Mouse (Mus musculus) midbrain, embryonic 11.5 days (tissue): ENCODE measurements around the gene Prdm16. TPM values are rescaled to one million over a fixed set of nuclear protein-coding genes. Genes with fewer than 3 reads are reported as not detected.
A peak's percentile ranks its signal among the peaks of the same experiment; 100 is the strongest.

Source experiments
- ATAC-seq: fragments of 200-750 bp; cut with Nextera tagmentation; 2 replicates; pipeline ENCODE4 v1.8.0; 2017; ENCODE audit warnings: moderate TSS enrichment, moderate library complexity; ENCODE audit not compliant: low FRiP score
- DNase-seq: peaks from one replicate; pipeline ENCODE4 v3.0.0; 2015; ENCODE audit warnings: low spot score; ENCODE audit errors: missing footprints
- H3K27ac ChIP-seq: fragments of 300-500 bp; sonication (generic); 2 replicates; pipeline ENCODE4 v1.5.1; 2014; ENCODE audit warnings: low read depth, low read length
- H3K27me3 ChIP-seq: fragments of 300-500 bp; sonication (generic); 2 replicates; pipeline ENCODE4 v1.6.1; 2014; ENCODE audit warnings: mild to moderate bottlenecking, low read length, moderate library complexity, mixed read lengths; ENCODE audit not compliant: control insufficient read depth, insufficient read depth
- H3K36me3 ChIP-seq: fragments of 300-500 bp; sonication (generic); 2 replicates; pipeline ENCODE4 v1.6.1; 2014; ENCODE audit warnings: mild to moderate bottlenecking, low read length, moderate library complexity, mixed read lengths; ENCODE audit not compliant: control insufficient read depth, insufficient read depth
- H3K4me1 ChIP-seq: fragments of 300-500 bp; sonication (generic); 2 replicates; pipeline ENCODE4 v1.6.1; 2014; ENCODE audit warnings: low read length; ENCODE audit not compliant: control insufficient read depth, insufficient read depth
- H3K4me2 ChIP-seq: fragments of 300-500 bp; sonication (generic); 2 replicates; pipeline ENCODE4 v1.6.1; 2014; ENCODE audit warnings: mild to moderate bottlenecking, moderate library complexity
- H3K4me3 ChIP-seq: fragments of 300-500 bp; sonication (generic); 2 replicates; pipeline ENCODE4 v1.5.1; 2014; ENCODE audit warnings: low read depth, low read length
- H3K9ac ChIP-seq: fragments of 300-500 bp; sonication (generic); 2 replicates; pipeline ENCODE4 v1.6.1; 2014; ENCODE audit warnings: low read length
- H3K9me3 ChIP-seq: fragments of 300-500 bp; sonication (generic); 2 replicates; pipeline ENCODE4 v1.6.1; 2016; ENCODE audit warnings: low read length; ENCODE audit not compliant: control insufficient read depth
- WGBS: fragments of 180-500 bp; shearing (Covaris S2); extraction: QIAGEN DNeasy Blood & Tissue Kit; methylation state at CpG from one replicate; pipeline ENCODE4 v1.1.7; 2014; 5-methylcytosine and 5-hydroxymethylcytosine counted together
- polyA plus RNA-seq: library from polyadenylated mRNA; unstranded; fragments of >200 nt; fragmentation: Nextera tagmentation; extraction: Ambion mirVana; gene quantifications from 2 replicates; pipeline ENCODE4 v1.2.1, GENCODE M21; 2014

Prdm16 gene
- polyA plus RNA-seq, 1 experiment from 2014 or later = 8.0 TPM

- Histone ChIP-seq H3K27me3 (peaks cover 14% of the 10 kb centered on the region; the same call in 1 of the 2 replicates), H3K9me3 (no peaks in the 10 kb centered on the region), H3K36me3 (no peaks in the 10 kb centered on the region), H3K4me2 (no peak overlapping the region), H3K4me3 (no peak overlapping the region), H3K9ac (no peak overlapping the region), H3K27ac (no peak overlapping the region), H3K4me1 (peaks cover 23% of the 10 kb centered on the region)
- DNase-seq (no peak), ATAC-seq (no peak)
- 74% methylated on average over 9 of the region's 9 CpGs for WGBS
These were observed 94.9 kb downstream of the Prdm16 start for GRCm38 (mm10) chr4:154541632-154542276.

DNA sequence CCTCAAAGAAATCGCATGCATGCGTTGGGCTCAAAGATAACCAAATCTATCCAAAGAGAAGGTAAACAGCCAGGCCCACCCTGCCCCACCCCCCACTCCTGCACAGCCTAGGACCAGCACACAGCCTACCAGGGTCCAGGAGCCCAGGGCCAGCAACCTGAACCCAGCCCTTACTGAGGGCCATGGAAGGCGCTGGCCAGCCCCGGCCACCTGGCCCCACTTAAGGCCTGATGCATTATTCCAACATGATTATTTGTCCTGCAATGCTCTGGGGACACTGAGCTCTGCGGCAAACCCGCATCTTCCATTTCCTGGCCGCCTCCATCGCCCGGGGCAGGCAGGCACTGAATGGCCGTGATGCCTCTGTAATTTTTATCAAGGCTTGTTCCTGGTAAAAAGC lies 96.0 kb downstream of the Prdm16 start:
- H3K27me3 ChIP-seq = peaks cover 11% of the 10 kb centered on the region; the same call in 1 of the 2 replicates
- H3K27ac ChIP-seq = peak overlapping the region; percentile 15; the same call in 1 of the 2 replicates
- H3K4me2 ChIP-seq = no peak overlapping the region
- ATAC-seq = peak; percentile 48; the same call in 1 of the 2 replicates
- no peaks in the 10 kb centered on the region for H3K9me3 ChIP-seq
- H3K9ac ChIP-seq = no peak overlapping the region
- peaks cover 23% of the 10 kb centered on the region for H3K4me1 ChIP-seq
- WGBS = 36% methylated on average over 10 of the region's 10 CpGs
- no peaks in the 10 kb centered on the region for H3K36me3 ChIP-seq
- H3K4me3 ChIP-seq = no peak overlapping the region
- DNase-seq = no peak

DNA sequence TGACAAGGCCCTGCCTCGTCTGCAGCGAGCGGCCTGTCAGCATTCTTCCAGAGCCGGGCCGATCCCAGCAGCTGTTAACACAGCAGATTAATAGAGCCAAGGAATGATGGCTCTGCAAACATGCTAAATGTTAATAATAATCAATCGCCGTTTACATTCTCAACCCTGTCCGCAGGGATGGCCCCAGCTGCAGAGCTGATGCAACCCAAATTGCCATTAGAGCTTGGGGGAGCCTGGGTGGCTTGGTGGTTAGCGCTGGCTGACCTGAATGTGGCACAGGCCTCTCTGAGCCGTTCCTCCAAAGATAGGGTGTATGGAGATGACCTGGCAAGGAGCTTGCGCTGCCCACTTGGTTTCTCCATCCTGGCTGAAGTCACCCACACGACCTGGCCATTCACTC lies 97.0 kb downstream of the Prdm16 start:
- Histone ChIP-seq H3K4me2 (no peak overlapping the region), H3K27me3 (peaks cover 9% of the 10 kb centered on the region; the same call in 1 of the 2 replicates), H3K4me3 (no peak overlapping the region), H3K9me3 (no peaks in the 10 kb centered on the region), H3K4me1 (peaks cover 23% of the 10 kb centered on the region), H3K9ac (no peak overlapping the region), H3K36me3 (no peaks in the 10 kb centered on the region), H3K27ac (no peak overlapping the region)
- no peak for DNase-seq
- 86% methylated on average over 12 of the region's 12 CpGs for WGBS
- no peak for ATAC-seq

- DNase-seq (no peak), ATAC-seq (no peak)
- Histone ChIP-seq H3K9me3 (no peaks in the 10 kb centered on the region), H3K4me2 (no peak overlapping the region), H3K27ac (no peak overlapping the region), H3K27me3 (peaks cover 5% of the 10 kb centered on the region; the same call in 1 of the 2 replicates), H3K4me3 (no peak overlapping the region), H3K36me3 (no peaks in the 10 kb centered on the region), H3K9ac (no peak overlapping the region), H3K4me1 (peaks cover 19% of the 10 kb centered on the region)
- whole genome bisulfite sequencing = 79% methylated on average over 4 of the region's 4 CpGs
These were observed 97.9 kb downstream of the Prdm16 start for GRCm38 (mm10) chr4:154538727-154539126.

GRCm38 (mm10) chr4:154536110-154536509 lies 100.6 kb downstream of the Prdm16 start:
- H3K27me3 ChIP-seq = 0 out of 2 replicates have a peak, but pooled peaks cover 3% of the 10 kb centered on the region
- DNase-seq (no peak), ATAC-seq (no peak)
- peaks cover 10% of the 10 kb centered on the region for H3K4me1 ChIP-seq
- H3K9me3 ChIP-seq = no peaks in the 10 kb centered on the region
- WGBS = 73% methylated on average over 5 of the region's 5 CpGs
- H3K4me3 ChIP-seq = no peak overlapping the region
- no peak overlapping the region for H3K27ac ChIP-seq
- no peaks in the 10 kb centered on the region for H3K36me3 ChIP-seq
- H3K4me2 ChIP-seq = no peak overlapping the region
- no peak overlapping the region for H3K9ac ChIP-seq

- no peak overlapping the region for H3K9ac ChIP-seq
- H3K4me3 ChIP-seq = no peak overlapping the region
- H3K9me3 ChIP-seq = no peaks in the 10 kb centered on the region
- 56% methylated on average over 4 of the region's 4 CpGs for whole genome bisulfite sequencing
- H3K4me2 ChIP-seq = no peak overlapping the region
- no peak for DNase-seq
- H3K27ac ChIP-seq = no peak overlapping the region
- no peak for ATAC-seq
- H3K36me3 ChIP-seq = no peaks in the 10 kb centered on the region
- H3K4me1 ChIP-seq = peaks cover 3% of the 10 kb centered on the region; the same call in 1 of the 2 replicates
- H3K27me3 ChIP-seq = peaks cover 9% of the 10 kb centered on the region
These were observed 105.3 kb downstream of the Prdm16 start for GRCm38 (mm10) chr4:154531368-154531767.

DNA sequence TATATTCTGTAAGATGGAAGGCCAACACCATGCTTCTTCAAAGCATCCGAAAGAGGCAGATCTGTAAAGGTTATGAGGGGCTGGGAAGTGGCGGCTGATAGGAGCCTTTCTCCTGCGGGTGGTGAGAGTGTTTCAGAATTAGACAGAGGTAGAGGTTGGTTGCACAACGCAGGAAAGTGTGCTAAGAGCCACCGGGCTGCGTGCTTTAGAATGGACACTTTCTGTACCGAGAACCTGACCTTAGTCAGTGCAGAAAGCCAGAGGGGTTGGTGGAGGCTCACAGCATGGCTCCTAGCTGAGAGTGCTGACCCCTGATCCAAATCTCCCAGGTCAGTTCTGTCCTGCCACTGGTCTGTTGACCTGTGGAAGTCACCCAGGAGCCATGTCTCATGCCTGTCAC lies 106.3 kb downstream of the Prdm16 start:
- Histone ChIP-seq H3K9me3 (no peaks in the 10 kb centered on the region), H3K9ac (no peak overlapping the region), H3K4me2 (no peak overlapping the region), H3K4me3 (no peak overlapping the region), H3K36me3 (no peaks in the 10 kb centered on the region), H3K27me3 (peaks cover 9% of the 10 kb centered on the region), H3K27ac (no peak overlapping the region), H3K4me1 (peaks cover 3% of the 10 kb centered on the region; the same call in 1 of the 2 replicates)
- 66% methylated on average over 7 of the region's 7 CpGs for WGBS
- DNase-seq (no peak), ATAC-seq (no peak)

- no peak overlapping the region for H3K27ac ChIP-seq
- 78% methylated on average over 9 of the region's 9 CpGs for WGBS
- H3K9ac ChIP-seq = no peak overlapping the region
- no peaks in the 10 kb centered on the region for H3K36me3 ChIP-seq
- H3K9me3 ChIP-seq = no peaks in the 10 kb centered on the region
- H3K4me1 ChIP-seq = peaks cover 5% of the 10 kb centered on the region
- no peak overlapping the region for H3K4me3 ChIP-seq
- DNase-seq (no peak), ATAC-seq (no peak)
- no peak overlapping the region for H3K4me2 ChIP-seq
- peaks cover 12% of the 10 kb centered on the region for H3K27me3 ChIP-seq
These were observed 109.2 kb downstream of the Prdm16 start for GRCm38 (mm10) chr4:154527506-154527905.

- no peak for DNase-seq
- Histone ChIP-seq H3K4me2 (no peak overlapping the region), H3K27me3 (peaks cover 10% of the 10 kb centered on the region), H3K9me3 (no peaks in the 10 kb centered on the region), H3K9ac (no peak overlapping the region), H3K4me3 (no peak overlapping the region), H3K27ac (no peak overlapping the region), H3K36me3 (no peaks in the 10 kb centered on the region), H3K4me1 (peaks cover 3% of the 10 kb centered on the region)
- WGBS = 71% methylated on average over 6 of the region's 6 CpGs
- ATAC-seq = no peak
These were observed 110.3 kb downstream of the Prdm16 start for GRCm38 (mm10) chr4:154526351-154526786.
